Mouse (Mus musculus) lung, postnatal 0 days (tissue): Measurements from ENCODE around the gene Zbtb16. TPM values are rescaled to one million over a fixed set of nuclear protein-coding genes. Genes with fewer than 3 reads are reported as not detected.

Source experiments
- ATAC-seq: fragments of 200-750 bp; cut with Nextera tagmentation; 2 replicates; pipeline ENCODE4 v1.8.0; 2017; ENCODE audit warnings: moderate library complexity
- DNase-seq: peaks from one replicate; pipeline ENCODE4 v3.0.0-alpha.2; 2016; ENCODE audit warnings: low spot score
- H3K27ac ChIP-seq: fragments of 300-500 bp; sonication (generic); 2 replicates; pipeline ENCODE4 v1.5.1; 2014; ENCODE audit warnings: antibody characterized with exemption, mild to moderate bottlenecking, low read length, mixed read lengths
- H3K27me3 ChIP-seq: fragments of 300-500 bp; sonication (generic); replicated peaks from 2 replicates; pipeline ENCODE4 v1.6.1; 2014; ENCODE audit warnings: low read length, mixed read lengths; ENCODE audit not compliant: insufficient read depth
- H3K36me3 ChIP-seq: fragments of 300-500 bp; sonication (generic); 2 replicates; pipeline ENCODE4 v1.6.1; 2014; ENCODE audit warnings: low read length, mixed read lengths; ENCODE audit not compliant: insufficient read depth
- H3K4me1 ChIP-seq: fragments of 300-500 bp; sonication (generic); 2 replicates; pipeline ENCODE4 v1.6.1; 2014; ENCODE audit warnings: antibody characterized with exemption, low read depth, low read length, mixed read lengths; ENCODE audit not compliant: insufficient read depth
- H3K4me2 ChIP-seq: fragments of 300-500 bp; sonication (generic); replicated peaks from 2 replicates; pipeline ENCODE4 v1.6.1; 2014; ENCODE audit warnings: low read depth, mild to moderate bottlenecking, low read length, moderate library complexity, mixed read lengths
- H3K4me3 ChIP-seq: fragments of 300-500 bp; sonication (generic); 2 replicates; pipeline ENCODE4 v1.5.1; 2014; ENCODE audit warnings: low read depth, low read length
- H3K9ac ChIP-seq: fragments of 300-500 bp; sonication (generic); replicated peaks from 2 replicates; pipeline ENCODE4 v1.6.1; 2014; ENCODE audit warnings: low read depth, mild to moderate bottlenecking
- H3K9me3 ChIP-seq: fragments of 300-500 bp; sonication (generic); 2 replicates; pipeline ENCODE4 v1.6.1; 2016; ENCODE audit warnings: low read length, mixed read lengths
- CTCF ChIP-seq: IDR thresholded peaks from 2 replicates; pipeline ENCODE4 v1.5.1; 2016; ENCODE audit warnings: antibody characterized with exemption, mild to moderate bottlenecking
- EP300 ChIP-seq: IDR thresholded peaks from 2 replicates; pipeline ENCODE4 v1.6.1; 2016; ENCODE audit warnings: antibody characterized with exemption, mild to moderate bottlenecking, control low read depth
- WGBS: fragments of 180-500 bp; shearing (Covaris S2); extraction: QIAGEN DNeasy Blood & Tissue Kit; methylation state at CpG from one replicate; pipeline ENCODE4 v1.1.7; 2014; 5-methylcytosine and 5-hydroxymethylcytosine counted together
- polyA plus RNA-seq: library from polyadenylated mRNA; unstranded; fragments of >200 nt; fragmentation: Nextera tagmentation; extraction: Ambion mirVana; gene quantifications from 2 replicates; pipeline ENCODE4 v1.2.1, GENCODE M21; 2015

The Zbtb16 gene
- polyA plus RNA-seq, 1 experiment from 2014 or later, result 19.7 TPM

- Histone ChIP-seq H3K4me3 (no peak overlapping the region), H3K36me3 (no peaks in the 10 kb centered on the region), H3K4me2 (no peak overlapping the region), H3K9ac (no peak overlapping the region), H3K27ac (no peak overlapping the region), H3K9me3 (no peaks in the 10 kb centered on the region), H3K27me3 (no peaks in the 10 kb centered on the region), H3K4me1 (peaks cover under 1% of the 10 kb centered on the region; the same call in 1 of the 2 replicates)
- ATAC-seq (no peak), DNase-seq (no peak)
- TF ChIP-seq CTCF, result no peak
- no peak for TF ChIP-seq EP300
- 60% methylated on average over 8 of the region's 8 CpGs for WGBS
These were observed 135.2 kb downstream of the Zbtb16 start for GRCm38 (mm10) chr9:48700871-48701270.

GRCm38 (mm10) chr9:48697470-48697815 lies 138.6 kb downstream of the Zbtb16 start:
- ATAC-seq, result no peak
- Histone ChIP-seq H3K27ac (no peak overlapping the region), H3K4me1 (peaks cover 12% of the 10 kb centered on the region; the same call in 1 of the 2 replicates), H3K9ac (no peak overlapping the region), H3K4me3 (no peak overlapping the region), H3K4me2 (no peak overlapping the region), H3K27me3 (no peaks in the 10 kb centered on the region), H3K36me3 (no peaks in the 10 kb centered on the region), H3K9me3 (no peaks in the 10 kb centered on the region)
- no peak for TF ChIP-seq EP300
- TF ChIP-seq CTCF, result no peak
- no peak for DNase-seq
- 73% methylated on average over 2 of the region's 2 CpGs for WGBS

DNA sequence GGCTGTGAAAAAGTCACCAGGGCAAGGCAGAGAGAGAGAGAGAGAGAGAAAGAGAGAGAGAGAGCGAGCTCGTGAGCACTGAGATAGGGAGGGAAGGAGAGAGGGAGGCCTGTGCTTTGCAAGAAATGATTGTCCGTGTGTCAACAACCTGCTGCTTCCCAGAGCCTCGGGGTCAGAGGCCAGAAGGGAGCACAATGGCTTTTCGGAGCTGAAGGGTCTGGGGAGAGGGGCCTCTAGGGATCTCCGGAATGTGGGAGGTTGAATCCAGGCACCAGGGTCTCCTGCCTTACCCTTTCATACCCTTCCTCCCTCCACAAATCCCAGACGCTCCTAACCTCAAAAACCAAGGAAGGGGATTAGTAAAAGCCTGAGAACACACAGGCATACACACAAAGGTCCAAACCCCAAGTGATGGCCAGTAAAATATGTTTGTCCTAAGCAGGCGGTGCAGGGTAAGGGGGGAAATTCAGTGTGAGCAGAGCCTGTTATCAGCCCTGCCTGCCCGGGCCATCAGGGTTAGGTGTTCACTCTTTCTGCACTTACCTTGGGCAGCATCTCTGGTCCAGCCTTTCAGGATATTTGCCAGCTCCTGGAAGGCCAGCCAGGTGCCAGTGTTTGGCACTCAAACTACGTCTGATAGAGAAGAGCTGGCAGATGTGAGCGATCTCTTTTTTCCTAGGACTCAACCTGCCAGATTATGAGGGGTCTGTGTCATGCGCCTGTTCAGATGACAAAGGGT lies 139.1 kb downstream of the Zbtb16 start:
- no peak for TF ChIP-seq EP300
- no peak for TF ChIP-seq CTCF
- H3K27me3 ChIP-seq, result no peaks in the 10 kb centered on the region
- H3K4me2 ChIP-seq, result no peak overlapping the region
- H3K9ac ChIP-seq, result no peak overlapping the region
- ATAC-seq (no peak), DNase-seq (no peak)
- peak overlapping the region; percentile 44; the same call in 1 of the 2 replicates for H3K27ac ChIP-seq
- WGBS, result 50% methylated on average over 11 of the region's 12 CpGs
- H3K4me1 ChIP-seq, result peaks cover 12% of the 10 kb centered on the region; the same call in 1 of the 2 replicates
- no peaks in the 10 kb centered on the region for H3K36me3 ChIP-seq
- H3K9me3 ChIP-seq, result no peaks in the 10 kb centered on the region
- no peak overlapping the region for H3K4me3 ChIP-seq

- Histone ChIP-seq H3K4me2 (no peak overlapping the region), H3K4me3 (no peak overlapping the region), H3K9me3 (no peaks in the 10 kb centered on the region), H3K4me1 (peaks cover 12% of the 10 kb centered on the region; the same call in 1 of the 2 replicates), H3K9ac (no peak overlapping the region), H3K27ac (peak overlapping the region; percentile 44; the same call in 1 of the 2 replicates), H3K27me3 (no peaks in the 10 kb centered on the region), H3K36me3 (no peaks in the 10 kb centered on the region)
- ATAC-seq, result no peak
- 40% methylated on average over 4 of the region's 4 CpGs for WGBS
- TF ChIP-seq EP300 (no peak), CTCF (no peak)
- no peak for DNase-seq
These were observed 139.7 kb downstream of the Zbtb16 start for GRCm38 (mm10) chr9:48696330-48696729.

GRCm38 (mm10) chr9:48695796-48696195 lies 140.2 kb downstream of the Zbtb16 start:
- Histone ChIP-seq H3K4me2 (no peak overlapping the region), H3K9ac (no peak overlapping the region), H3K36me3 (no peaks in the 10 kb centered on the region), H3K4me1 (peaks cover 12% of the 10 kb centered on the region; the same call in 1 of the 2 replicates), H3K9me3 (no peaks in the 10 kb centered on the region), H3K27me3 (no peaks in the 10 kb centered on the region), H3K27ac (peak overlapping the region; percentile 44; the same call in 1 of the 2 replicates), H3K4me3 (no peak overlapping the region)
- TF ChIP-seq CTCF (no peak), EP300 (no peak)
- ATAC-seq (peak; percentile 36), DNase-seq (no peak)
- WGBS, result 49% methylated on average over 4 of the region's 4 CpGs

GRCm38 (mm10) chr9:48694616-48695061 lies 141.4 kb downstream of the Zbtb16 start:
- Histone ChIP-seq H3K4me2 (no peak overlapping the region), H3K9ac (no peak overlapping the region), H3K27ac (peak overlapping the region; percentile 68), H3K9me3 (no peaks in the 10 kb centered on the region), H3K36me3 (no peaks in the 10 kb centered on the region), H3K4me3 (no peak overlapping the region), H3K4me1 (peaks cover 12% of the 10 kb centered on the region; the same call in 1 of the 2 replicates), H3K27me3 (no peaks in the 10 kb centered on the region)
- WGBS, result 17% methylated on average over 10 of the region's 10 CpGs
- ATAC-seq (peak; percentile 59), DNase-seq (peak; percentile 67)
- no peak for TF ChIP-seq EP300
- TF ChIP-seq CTCF, result no peak
